Mouse (Mus musculus) bone marrow macrophage, adult 2 months (primary cell): ENCODE measurements around the gene Ptprk. TPM values are rescaled to one million over a fixed set of nuclear protein-coding genes. Genes with fewer than 3 reads are reported as not detected.

ENCODE experiments used
- H3K27ac ChIP-seq: 2 replicates; pipeline ENCODE4 v1.5.1; 2012; ENCODE audit warnings: low read depth, low read length; ENCODE audit not compliant: insufficient read depth
- H3K4me1 ChIP-seq: 2 replicates; pipeline ENCODE4 v1.6.1; 2012; ENCODE audit warnings: low read length; ENCODE audit not compliant: control insufficient read depth, insufficient read depth
- H3K4me3 ChIP-seq: 2 replicates; pipeline ENCODE4 v1.5.1; 2012; ENCODE audit warnings: mild to moderate bottlenecking, low read length, moderate library complexity; ENCODE audit not compliant: insufficient read depth
- CTCF ChIP-seq: IDR thresholded peaks from 2 replicates; pipeline ENCODE4 v1.5.1; 2012; ENCODE audit warnings: low read depth, mild to moderate bottlenecking, low read length, moderate library complexity
- POLR2A ChIP-seq: IDR thresholded peaks from 2 replicates; pipeline ENCODE4 v1.6.1; 2012; ENCODE audit warnings: mild to moderate bottlenecking, low read depth, low read length, borderline replicate concordance
- polyA plus RNA-seq: library from polyadenylated mRNA; stranded (reverse); fragments of >200 nt; gene quantifications from 2 replicates; pipeline ENCODE4 v1.2.4, GENCODE M21; 2012; ENCODE audit not compliant: missing spikeins, insufficient read depth, insufficient read length

Ptprk gene
- polyA plus RNA-seq, 1 experiment = 0.13 TPM

GRCm38 (mm10) chr10:28105247-28105646 is 30.6 kb downstream of the Ptprk start:
- no peak for TF ChIP-seq CTCF
- TF ChIP-seq POLR2A = no peak
- H3K4me1 ChIP-seq = no peaks in the 10 kb centered on the region
- no peak overlapping the region for H3K27ac ChIP-seq
- no peak overlapping the region for H3K4me3 ChIP-seq

- H3K4me3 ChIP-seq = no peak overlapping the region
- H3K4me1 ChIP-seq = no peaks in the 10 kb centered on the region
- no peak overlapping the region for H3K27ac ChIP-seq
- TF ChIP-seq POLR2A = no peak
- TF ChIP-seq CTCF = no peak
Observed at GRCm38 (mm10) chr10:28112826-28113589, 38.4 kb downstream of the Ptprk start.

- Histone ChIP-seq H3K27ac (no peak overlapping the region), H3K4me1 (no peaks in the 10 kb centered on the region), H3K4me3 (no peak overlapping the region)
- TF ChIP-seq CTCF = no peak
- no peak for TF ChIP-seq POLR2A
Observed at GRCm38 (mm10) chr10:28113879-28114278, 39.3 kb downstream of the Ptprk start.

- Histone ChIP-seq H3K4me1 (no peaks in the 10 kb centered on the region), H3K27ac (no peak overlapping the region), H3K4me3 (no peak overlapping the region)
- TF ChIP-seq POLR2A = no peak
- no peak for TF ChIP-seq CTCF
Observed at GRCm38 (mm10) chr10:28116982-28117381, 42.4 kb downstream of the Ptprk start.

GRCm38 (mm10) chr10:28118783-28119365 is 44.3 kb downstream of the Ptprk start:
- H3K4me3 ChIP-seq = no peak overlapping the region

GRCm38 (mm10) chr10:28123881-28124280 is 49.3 kb downstream of the Ptprk start:
- TF ChIP-seq CTCF = no peak
- no peak for TF ChIP-seq POLR2A
- Histone ChIP-seq H3K27ac (no peak overlapping the region), H3K4me1 (no peaks in the 10 kb centered on the region), H3K4me3 (no peak overlapping the region)

More at GRCm38 (mm10) chr10:28118783-28119365, 44.3 kb downstream of the Ptprk start:
- no peak for TF ChIP-seq CTCF
- TF ChIP-seq POLR2A = no peak
- H3K4me1 ChIP-seq = no peaks in the 10 kb centered on the region
- no peak overlapping the region for H3K27ac ChIP-seq

- no peak for TF ChIP-seq POLR2A
- no peak for TF ChIP-seq CTCF
- Histone ChIP-seq H3K27ac (no peak overlapping the region), H3K4me1 (no peaks in the 10 kb centered on the region), H3K4me3 (no peak overlapping the region)
Observed at GRCm38 (mm10) chr10:28128011-28128410, 53.4 kb downstream of the Ptprk start.

- no peaks in the 10 kb centered on the region for H3K4me1 ChIP-seq
- TF ChIP-seq POLR2A = no peak
- H3K27ac ChIP-seq = no peak overlapping the region
- H3K4me3 ChIP-seq = no peak overlapping the region
Observed at GRCm38 (mm10) chr10:28128450-28128849, 53.8 kb downstream of the Ptprk start.

GRCm38 (mm10) chr10:28130422-28130821 is 55.8 kb downstream of the Ptprk start:
- H3K4me1 ChIP-seq = no peaks in the 10 kb centered on the region
- TF ChIP-seq CTCF (no peak), POLR2A (no peak)
- H3K4me3 ChIP-seq = no peak overlapping the region
- no peak overlapping the region for H3K27ac ChIP-seq

GRCm38 (mm10) chr10:28133770-28134169 is 59.1 kb downstream of the Ptprk start:
- Histone ChIP-seq H3K4me3 (no peak overlapping the region), H3K4me1 (no peaks in the 10 kb centered on the region), H3K27ac (no peak overlapping the region)
- TF ChIP-seq POLR2A (no peak), CTCF (no peak)
